Mouse (Mus musculus) left cerebral cortex, postnatal 4 days (tissue): ENCODE measurements around the gene Mcrs1. TPM values are rescaled to one million over a fixed set of nuclear protein-coding genes. Genes with fewer than 3 reads are reported as not detected.

ENCODE experiments used
- DNase-seq: peaks from one replicate; pipeline ENCODE4 v3.0.0-alpha.2; 2022
- intact Hi-C: fragments of 180-260 bp; cut with DNase I; formaldehyde crosslinking; loops from one replicate; pipeline ENCODE4 v1.15.1; 2025
- total RNA-seq, 2 experiments: library from RNA; stranded (reverse); gene quantifications; 2 replicates each; pipeline ENCODE4 v1.2.3; 2021

Mcrs1 gene
- total RNA-seq, 2 experiments from 2014 or later, result 136 to 139 TPM

GRCm38 (mm10) chr15:99215741-99216463, 35.9 kb downstream of the Mcrs1 start:
- DNase-seq, result no peak
- intact Hi-C loops, result no loop called here

GRCm38 (mm10) chr15:99214941-99215340, 36.8 kb downstream of the Mcrs1 start:
- no peak for DNase-seq
- intact Hi-C loops, result no loop called here

- intact Hi-C loops, result no loop called here
- DNase-seq, result no peak
These were observed 38.6 kb downstream of the Mcrs1 start for GRCm38 (mm10) chr15:99213183-99213582.

- intact Hi-C loops, result no loop called here
These were observed 45.8 kb downstream of the Mcrs1 start for GRCm38 (mm10) chr15:99205959-99206358.

GRCm38 (mm10) chr15:99198761-99199160, 53.0 kb downstream of the Mcrs1 start:
- intact Hi-C loops, result loop anchor here (10.0 kb wide), 1 partner anchor 164 kb away; no protein-coding TSS in a partner anchor
- DNase-seq, result peak; percentile 17

More at GRCm38 (mm10) chr15:99205959-99206358, 45.8 kb downstream of the Mcrs1 start:
- DNase-seq, result no peak

- intact Hi-C loops, result loop anchor here (10.0 kb wide), 1 partner anchor 160 kb away; no protein-coding TSS in a partner anchor
- DNase-seq, result no peak
These were observed 56.7 kb downstream of the Mcrs1 start for GRCm38 (mm10) chr15:99195043-99195442.

GRCm38 (mm10) chr15:99194358-99194757, 57.4 kb downstream of the Mcrs1 start:
- intact Hi-C loops, result loop anchor here (10.0 kb wide), 1 partner anchor 160 kb away; no protein-coding TSS in a partner anchor
- no peak for DNase-seq

Other genes starting within 250 kb of the Mcrs1 start
- 100 to 1,000 TPM; 548 to 589 TPM for gene Tuba1c, start 222.1 kb downstream of the Mcrs1 start, total RNA-seq
- gene Prph, start 196.8 kb downstream of the Mcrs1 start, total RNA-seq, result 1 to 10 TPM; 4.0 to 5.2 TPM
- 1 to 10 TPM; 4.7 to 5.8 TPM for gene Troap, start 177.4 kb downstream of the Mcrs1 start, total RNA-seq
- not detected for gene C1ql4, start 164.1 kb downstream of the Mcrs1 start, total RNA-seq
- under 1 TPM in 1 of 2 experiments, not detected in 1; 0.30 TPM for gene Dnajc22, start 158.8 kb downstream of the Mcrs1 start, total RNA-seq
- gene Spats2, start 126.0 kb downstream of the Mcrs1 start, total RNA-seq, result 10 to 100 TPM; 39.7 to 46.0 TPM
- gene Kcnh3, start 27.1 kb downstream of the Mcrs1 start, total RNA-seq, result 10 to 100 TPM; 66.6 to 67.3 TPM
- 100 to 1,000 TPM; 125 to 132 TPM for gene Prpf40b, start 43.1 kb upstream of the Mcrs1 start, total RNA-seq
- gene Fam186b, start 43.9 kb upstream of the Mcrs1 start, total RNA-seq, result 1 to 10 TPM in 1 of 2 experiments, under 1 TPM in 1; 0.64 to 1.3 TPM
- gene Fmnl3, start 118.5 kb upstream of the Mcrs1 start, total RNA-seq, result 10 to 100 TPM; 23.2 to 24.0 TPM
- gene Tmbim6, start 140.9 kb upstream of the Mcrs1 start, total RNA-seq, result 100 to 1,000 TPM; 238 to 247 TPM
- gene Nckap5l, start 205.8 kb upstream of the Mcrs1 start, total RNA-seq, result 10 to 100 TPM; 39.0 to 39.2 TPM
- gene Bcdin3d, start 222.8 kb upstream of the Mcrs1 start, total RNA-seq, result 1 to 10 TPM; 7.8 to 8.0 TPM